Mouse (Mus musculus) limb, embryonic 14.5 days (tissue): ENCODE measurements around the gene Gm10282. TPM values are rescaled to one million over a fixed set of nuclear protein-coding genes. Genes with fewer than 3 reads are reported as not detected.

Source experiments
- ATAC-seq: fragments of 200-750 bp; cut with Nextera tagmentation; 2 replicates; pipeline ENCODE4 v1.8.0; 2017; ENCODE audit warnings: low read depth, moderate number of reproducible peaks, moderate TSS enrichment; ENCODE audit not compliant: low FRiP score
- DNase-seq: peaks from one replicate; pipeline ENCODE4 v3.0.0-alpha.2; 2015; ENCODE audit warnings: low spot score
- H3K27ac ChIP-seq: fragments of 300-500 bp; sonication (generic); replicated peaks from 2 replicates; pipeline ENCODE4 v1.5.1; 2014; ENCODE audit warnings: low read depth, mild to moderate bottlenecking, low read length, moderate library complexity, mixed read lengths
- H3K27me3 ChIP-seq: fragments of 300-500 bp; sonication (generic); 2 replicates; pipeline ENCODE4 v1.6.1; 2014; ENCODE audit warnings: low read length, mixed read lengths; ENCODE audit not compliant: control insufficient read depth, insufficient read depth
- H3K36me3 ChIP-seq: fragments of 300-500 bp; sonication (generic); 2 replicates; pipeline ENCODE4 v1.6.1; 2014; ENCODE audit warnings: mild to moderate bottlenecking, low read length, moderate library complexity, mixed read lengths; ENCODE audit not compliant: control insufficient read depth, insufficient read depth
- H3K4me1 ChIP-seq: fragments of 300-500 bp; sonication (generic); 2 replicates; pipeline ENCODE4 v1.6.1; 2014; ENCODE audit warnings: antibody characterized with exemption, low read length, mixed read lengths; ENCODE audit not compliant: control insufficient read depth, insufficient read depth
- H3K4me2 ChIP-seq: fragments of 300-500 bp; sonication (generic); replicated peaks from 2 replicates; pipeline ENCODE4 v1.6.1; 2014; ENCODE audit warnings: low read depth, mild to moderate bottlenecking, low read length, moderate library complexity; ENCODE audit not compliant: severe bottlenecking
- H3K4me3 ChIP-seq: fragments of 300-500 bp; sonication (generic); replicated peaks from 2 replicates; pipeline ENCODE4 v1.5.1; 2014; ENCODE audit warnings: low read length
- H3K9ac ChIP-seq: fragments of 300-500 bp; sonication (generic); 2 replicates; pipeline ENCODE4 v1.6.1; 2014; ENCODE audit warnings: mild to moderate bottlenecking, low read depth, low read length, moderate library complexity; ENCODE audit not compliant: severe bottlenecking
- H3K9me3 ChIP-seq: fragments of 300-500 bp; sonication (generic); 2 replicates; pipeline ENCODE4 v1.6.1; 2016; ENCODE audit warnings: low read length; ENCODE audit not compliant: control insufficient read depth
- POLR2A ChIP-seq: fragments of 200-500 bp; IDR thresholded peaks from 2 replicates; pipeline ENCODE4 v1.8.0; 2012; ENCODE audit warnings: inconsistent platforms, mild to moderate bottlenecking, moderate library complexity, borderline replicate concordance; ENCODE audit not compliant: insufficient read depth, insufficient read length; ENCODE audit errors: extremely low read depth
- WGBS: fragments of 180-500 bp; shearing (Covaris S2); extraction: QIAGEN DNeasy Blood & Tissue Kit; methylation state at CpG from one replicate; pipeline ENCODE4 v1.1.7; 2014; 5-methylcytosine and 5-hydroxymethylcytosine counted together
- polyA plus RNA-seq, 2 experiments: library from polyadenylated mRNA; depleted of rRNA in 1 of 2; stranded (reverse) in 1 of 2; unstranded in 1 of 2; fragments of >200 nt; fragmentation: Nextera tagmentation in 1 of 2; extraction: Ambion mirVana in 1 of 2; gene quantifications; 2 replicates each; pipeline versions ENCODE4 v1.2.1 to v1.2.3; 2012 to 2014

The Gm10282 gene
- polyA plus RNA-seq, 2 experiments, result 26.2 to 30.0 TPM

DNA sequence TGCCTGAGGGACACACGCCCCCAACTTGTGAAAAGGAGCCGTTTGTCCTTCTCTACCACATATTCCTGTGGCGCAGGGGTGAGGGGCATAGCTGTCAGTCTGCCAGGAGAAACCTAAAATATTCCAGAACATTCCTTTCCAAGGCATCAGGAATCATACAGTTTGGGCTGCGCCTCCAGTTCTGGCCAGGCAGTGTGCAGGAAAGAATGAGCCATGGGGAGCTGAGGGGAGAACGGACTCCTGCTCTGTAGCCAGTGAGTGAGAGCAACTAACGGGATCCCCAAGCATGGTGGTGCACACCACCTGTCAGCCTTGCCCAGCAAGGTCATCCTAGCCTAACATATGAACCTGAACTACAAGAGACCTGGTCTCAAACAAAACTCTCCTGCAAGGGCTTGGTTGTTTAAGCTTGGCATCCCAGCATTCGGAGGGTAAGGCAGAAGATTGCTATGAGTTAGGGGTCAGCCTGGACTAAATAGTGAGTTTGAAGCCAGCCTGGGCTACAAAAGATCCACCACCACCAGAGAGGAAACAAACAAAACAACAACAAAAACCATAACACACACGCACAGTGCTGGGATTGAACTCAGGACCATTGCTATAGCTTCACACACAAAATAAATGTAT, 2.0 kb downstream of the Gm10282 start:
- 47% methylated on average over 8 of the region's 8 CpGs for WGBS
- no peaks in the 10 kb centered on the region for H3K9me3 ChIP-seq
- no peak for TF ChIP-seq POLR2A
- H3K27ac ChIP-seq, result peak overlapping the region; percentile 82
- peak overlapping the region; percentile 10; the same call in 1 of the 2 replicates for H3K4me2 ChIP-seq
- H3K4me3 ChIP-seq, result no peak overlapping the region
- no peaks in the 10 kb centered on the region for H3K27me3 ChIP-seq
- no peak overlapping the region for H3K9ac ChIP-seq
- ATAC-seq, result peak; percentile 50; the same call in 1 of the 2 replicates
- no peaks in the 10 kb centered on the region for H3K36me3 ChIP-seq
- peaks cover 9% of the 10 kb centered on the region for H3K4me1 ChIP-seq
- peak; percentile 75 for DNase-seq

DNA sequence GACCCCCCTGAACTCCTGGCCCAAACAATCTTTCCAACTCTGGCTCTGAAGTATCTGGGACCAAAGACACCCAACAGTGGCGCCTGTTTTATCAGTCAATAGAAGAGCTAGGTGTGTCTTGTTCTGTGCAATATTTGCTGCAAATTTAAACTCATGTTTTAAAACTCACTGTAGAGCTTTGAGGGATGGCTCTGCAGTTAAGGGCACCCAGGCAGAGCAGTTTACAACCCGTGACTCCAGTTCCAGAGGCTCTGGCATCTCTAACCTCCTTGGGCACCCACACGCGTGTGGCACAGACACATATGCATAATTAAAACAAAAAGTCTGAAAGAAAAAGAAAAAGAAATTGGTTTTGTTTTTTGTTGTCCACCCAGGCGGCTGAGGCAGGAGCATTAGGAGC, 3.6 kb downstream of the Gm10282 start:
- 80% methylated on average over 5 of the region's 5 CpGs for WGBS

DNA sequence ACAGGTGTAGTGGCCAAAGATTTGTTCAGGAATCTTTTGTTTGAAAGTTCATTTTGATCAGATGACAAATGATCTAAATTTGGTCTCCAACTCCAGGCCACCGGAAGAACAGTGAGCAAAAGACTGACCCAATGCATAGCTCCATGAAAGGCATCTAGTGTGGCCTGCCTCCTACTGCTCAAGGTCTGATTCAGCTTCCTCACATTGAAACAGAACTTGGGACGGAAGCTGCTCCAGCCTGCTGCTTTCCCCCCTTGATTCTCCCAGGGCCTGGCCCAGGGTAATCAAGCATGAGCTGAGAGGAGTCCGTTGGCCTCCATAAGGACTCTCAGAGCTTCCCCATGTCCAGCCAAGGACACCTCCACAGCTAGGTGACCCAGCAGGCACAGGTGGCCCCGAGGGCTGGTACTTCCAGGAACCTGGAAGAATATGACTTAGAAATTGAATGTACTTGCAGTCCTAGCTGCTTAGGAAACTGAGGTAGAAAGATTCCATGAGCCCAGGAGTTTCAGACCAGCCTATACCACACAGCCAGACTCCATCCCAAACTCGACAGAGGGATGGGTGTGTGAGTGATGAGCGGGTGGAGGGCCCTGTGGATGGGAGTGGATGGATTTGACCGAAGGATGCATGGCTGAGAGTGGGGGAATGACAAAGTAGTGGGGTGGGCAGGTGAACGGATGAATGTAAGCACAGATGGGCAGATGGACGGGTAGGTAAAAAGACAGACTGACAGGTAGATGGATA, 4.2 kb downstream of the Gm10282 start:
- Histone ChIP-seq H3K27ac (no peak overlapping the region), H3K9me3 (no peaks in the 10 kb centered on the region), H3K4me1 (peaks cover 12% of the 10 kb centered on the region), H3K36me3 (no peaks in the 10 kb centered on the region), H3K4me2 (no peak overlapping the region), H3K27me3 (no peaks in the 10 kb centered on the region), H3K9ac (no peak overlapping the region), H3K4me3 (no peak overlapping the region)
- no peak for ATAC-seq
- no peak for TF ChIP-seq POLR2A
- no peak for DNase-seq
- WGBS, result 82% methylated on average over 9 of the region's 9 CpGs

More for the DNA sequence above, 3.6 kb downstream of the Gm10282 start:
- TF ChIP-seq POLR2A, result no peak
- H3K9ac ChIP-seq, result no peak overlapping the region
- H3K9me3 ChIP-seq, result no peaks in the 10 kb centered on the region
- peaks cover 9% of the 10 kb centered on the region for H3K4me1 ChIP-seq
- H3K27ac ChIP-seq, result no peak overlapping the region
- ATAC-seq (no peak), DNase-seq (no peak)
- H3K27me3 ChIP-seq, result no peaks in the 10 kb centered on the region
- no peak overlapping the region for H3K4me3 ChIP-seq
- H3K4me2 ChIP-seq, result no peak overlapping the region
- H3K36me3 ChIP-seq, result no peaks in the 10 kb centered on the region

DNA sequence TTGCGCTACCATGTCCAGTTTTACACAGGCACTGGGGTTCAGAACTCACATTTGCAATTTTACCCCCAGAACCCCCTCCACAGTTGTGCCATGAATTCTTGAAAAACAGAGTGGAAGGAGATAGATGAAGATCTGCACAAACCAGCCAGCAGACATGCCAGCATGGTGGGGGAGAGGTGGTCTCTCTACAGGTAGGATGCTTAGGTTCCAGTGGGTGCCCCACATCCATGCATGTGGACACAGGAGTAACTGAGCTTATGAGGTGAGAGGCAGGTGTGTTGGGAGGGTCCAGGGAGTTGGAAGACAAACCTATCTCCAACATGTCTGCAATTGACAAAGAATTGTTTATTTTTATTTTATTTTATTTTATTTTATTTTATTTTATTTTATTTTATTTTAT, 6.1 kb downstream of the Gm10282 start:
- H3K36me3 ChIP-seq, result no peaks in the 10 kb centered on the region
- peaks cover 22% of the 10 kb centered on the region for H3K4me1 ChIP-seq
- H3K27ac ChIP-seq, result no peak overlapping the region
- no peak for ATAC-seq
- no peak for DNase-seq
- WGBS, result 88% methylated on average over 1 of the region's 1 CpGs
- H3K9me3 ChIP-seq, result no peaks in the 10 kb centered on the region
- H3K4me2 ChIP-seq, result no peak overlapping the region
- TF ChIP-seq POLR2A, result no peak
- no peak overlapping the region for H3K9ac ChIP-seq
- H3K4me3 ChIP-seq, result no peak overlapping the region
- H3K27me3 ChIP-seq, result no peaks in the 10 kb centered on the region

DNA sequence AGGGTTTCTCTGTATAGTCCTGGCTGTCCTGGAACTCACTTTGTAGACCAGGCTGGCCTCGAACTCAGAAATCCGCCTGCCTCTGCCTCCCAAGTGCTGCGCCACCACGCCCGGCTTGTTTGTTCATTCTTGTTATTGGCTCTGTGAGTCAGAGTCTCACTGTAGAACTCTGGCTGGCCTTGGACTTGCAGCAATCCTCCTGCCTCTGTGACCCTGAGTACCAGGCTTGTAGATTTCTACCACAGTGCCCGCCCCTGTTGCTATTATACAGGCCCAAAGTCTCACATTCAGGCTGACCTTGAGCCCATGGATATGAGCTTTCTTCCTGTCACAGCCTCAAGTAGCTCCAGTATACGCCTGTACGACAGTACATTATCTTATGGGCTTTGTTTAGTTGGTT, 8.5 kb downstream of the Gm10282 start:
- peaks cover 13% of the 10 kb centered on the region for H3K4me1 ChIP-seq
- no peak overlapping the region for H3K4me3 ChIP-seq
- H3K4me2 ChIP-seq, result no peak overlapping the region
- no peak for TF ChIP-seq POLR2A
- H3K36me3 ChIP-seq, result no peaks in the 10 kb centered on the region
- no peaks in the 10 kb centered on the region for H3K27me3 ChIP-seq
- no peak overlapping the region for H3K27ac ChIP-seq
- H3K9ac ChIP-seq, result no peak overlapping the region
- DNase-seq, result no peak
- WGBS, result 92% methylated on average over 8 of the region's 8 CpGs
- H3K9me3 ChIP-seq, result no peaks in the 10 kb centered on the region
- no peak for ATAC-seq
